Mouse (Mus musculus) embryonic facial prominence, embryonic 11.5 days (tissue): ENCODE measurements around the gene Mrps18b. TPM values are rescaled to one million over a fixed set of nuclear protein-coding genes. Genes with fewer than 3 reads are reported as not detected.

ENCODE experiments used
- ATAC-seq: fragments of 200-750 bp; cut with Nextera tagmentation; replicated peaks from 2 replicates; pipeline ENCODE4 v1.8.0; 2017; ENCODE audit warnings: low read depth; ENCODE audit not compliant: insufficient number of reproducible peaks, low FRiP score, low TSS enrichment
- DNase-seq: peaks from one replicate; pipeline ENCODE4 v3.0.0-alpha.2; 2015; ENCODE audit warnings: low spot score
- H3K27ac ChIP-seq: fragments of 300-500 bp; sonication (generic); replicated peaks from 2 replicates; pipeline ENCODE4 v1.5.1; 2014; ENCODE audit warnings: mild to moderate bottlenecking, low read depth, low read length, control low read depth
- H3K27me3 ChIP-seq: fragments of 300-500 bp; sonication (generic); 2 replicates; pipeline ENCODE4 v1.6.1; 2014; ENCODE audit warnings: mild to moderate bottlenecking, low read length, moderate library complexity, mixed read lengths; ENCODE audit not compliant: control insufficient read depth, insufficient read depth
- H3K36me3 ChIP-seq: fragments of 300-500 bp; sonication (generic); replicated peaks from 2 replicates; pipeline ENCODE4 v1.6.1; 2014; ENCODE audit warnings: low read depth, mild to moderate bottlenecking, low read length, moderate library complexity, mixed read lengths; ENCODE audit not compliant: control insufficient read depth, insufficient read depth
- H3K4me1 ChIP-seq: fragments of 300-500 bp; sonication (generic); 2 replicates; pipeline ENCODE4 v1.6.1; 2014; ENCODE audit warnings: low read length, mixed read lengths; ENCODE audit not compliant: control insufficient read depth, insufficient read depth
- H3K4me2 ChIP-seq: fragments of 300-500 bp; sonication (generic); 2 replicates; pipeline ENCODE4 v1.6.1; 2014; ENCODE audit warnings: low read depth, mild to moderate bottlenecking, control low read depth, low read length, moderate library complexity
- H3K4me3 ChIP-seq: fragments of 300-500 bp; sonication (generic); 2 replicates; pipeline ENCODE4 v1.5.1; 2014; ENCODE audit warnings: low read depth, low read length, control low read depth
- H3K9ac ChIP-seq: fragments of 300-500 bp; sonication (generic); replicated peaks from 2 replicates; pipeline ENCODE4 v1.6.1; 2014; ENCODE audit warnings: mild to moderate bottlenecking, control low read depth, low read length
- H3K9me3 ChIP-seq: fragments of 300-500 bp; sonication (generic); replicated peaks from 2 replicates; pipeline ENCODE4 v1.6.1; 2016; ENCODE audit warnings: mild to moderate bottlenecking, low read length, inconsistent platforms, mixed read lengths; ENCODE audit not compliant: control insufficient read depth
- WGBS: fragments of 180-500 bp; shearing (Covaris S2); extraction: QIAGEN DNeasy Blood & Tissue Kit; methylation state at CpG from one replicate; pipeline ENCODE4 v1.1.7; 2014; 5-methylcytosine and 5-hydroxymethylcytosine counted together
- polyA plus RNA-seq: library from polyadenylated mRNA; unstranded; fragments of >200 nt; fragmentation: Nextera tagmentation; extraction: Ambion mirVana; gene quantifications from 2 replicates; pipeline ENCODE4 v1.2.1, GENCODE M21; 2014

Mrps18b gene
- polyA plus RNA-seq, 1 experiment from 2014 or later, result 69.5 TPM

DNA sequence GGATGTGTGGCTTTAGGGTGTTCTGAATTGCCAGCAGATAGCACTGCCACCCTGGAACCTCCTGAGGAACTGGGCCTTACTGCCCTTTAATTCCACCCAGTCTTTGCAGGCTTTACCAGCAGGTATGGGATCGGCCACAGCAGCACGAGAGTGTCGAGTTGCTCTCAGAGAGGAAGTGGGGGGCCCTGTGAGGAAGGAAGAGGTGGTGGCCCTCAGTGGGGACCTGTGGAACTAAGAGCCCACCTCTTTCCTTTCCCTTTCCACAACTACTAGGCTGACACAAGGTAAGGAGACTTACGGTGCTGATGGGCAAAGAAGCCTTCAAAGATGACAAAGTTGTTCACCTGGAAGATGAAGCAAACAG is 12.2 kb downstream of the Mrps18b start:
- 77% methylated on average over 4 of the region's 4 CpGs for WGBS

DNA sequence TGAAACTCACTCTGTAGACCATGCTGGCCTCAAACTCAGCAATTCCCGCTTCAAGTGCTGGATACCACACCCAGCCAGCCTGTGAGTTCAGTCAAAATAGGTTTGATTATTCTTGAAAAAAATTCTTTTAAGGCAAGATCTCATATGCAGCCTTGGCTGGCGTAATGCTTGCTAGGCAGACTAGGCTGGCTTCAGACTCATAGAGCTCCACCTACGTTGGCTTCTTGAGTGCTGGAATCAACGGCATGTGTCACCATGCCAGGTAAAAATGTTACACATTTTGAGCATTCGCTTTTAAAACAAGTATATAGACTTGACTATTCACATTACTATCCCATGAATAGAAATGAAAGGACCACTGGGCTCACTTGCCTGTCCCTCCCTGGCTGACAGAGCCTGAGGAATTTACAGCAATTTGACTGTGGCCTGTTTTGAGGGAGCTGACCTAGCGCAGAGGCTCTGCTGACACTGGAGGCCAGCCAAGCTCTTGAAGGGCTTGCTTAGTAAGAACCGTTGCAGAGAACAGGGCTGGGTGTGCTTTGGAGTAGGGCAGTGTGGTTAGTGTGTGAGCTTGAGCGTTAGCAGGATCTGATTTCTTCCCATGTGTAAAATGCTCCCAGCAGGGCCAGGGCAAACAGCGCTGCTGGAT is 12.7 kb downstream of the Mrps18b start:
- WGBS, result 92% methylated on average over 9 of the region's 9 CpGs
- Histone ChIP-seq H3K9ac (no peak overlapping the region), H3K27ac (no peak overlapping the region), H3K36me3 (peaks cover 2% of the 10 kb centered on the region), H3K27me3 (no peaks in the 10 kb centered on the region), H3K4me1 (no peaks in the 10 kb centered on the region), H3K4me2 (no peak overlapping the region), H3K4me3 (no peak overlapping the region), H3K9me3 (no peaks in the 10 kb centered on the region)
- no peak for ATAC-seq
- DNase-seq, result no peak

More for the DNA sequence above, 12.2 kb downstream of the Mrps18b start:
- Histone ChIP-seq H3K36me3 (peaks cover 2% of the 10 kb centered on the region), H3K9ac (no peak overlapping the region), H3K4me2 (no peak overlapping the region), H3K27me3 (no peaks in the 10 kb centered on the region), H3K4me3 (no peak overlapping the region), H3K27ac (no peak overlapping the region), H3K9me3 (no peaks in the 10 kb centered on the region), H3K4me1 (no peaks in the 10 kb centered on the region; the same call in 1 of the 2 replicates)
- ATAC-seq (no peak), DNase-seq (no peak)

DNA sequence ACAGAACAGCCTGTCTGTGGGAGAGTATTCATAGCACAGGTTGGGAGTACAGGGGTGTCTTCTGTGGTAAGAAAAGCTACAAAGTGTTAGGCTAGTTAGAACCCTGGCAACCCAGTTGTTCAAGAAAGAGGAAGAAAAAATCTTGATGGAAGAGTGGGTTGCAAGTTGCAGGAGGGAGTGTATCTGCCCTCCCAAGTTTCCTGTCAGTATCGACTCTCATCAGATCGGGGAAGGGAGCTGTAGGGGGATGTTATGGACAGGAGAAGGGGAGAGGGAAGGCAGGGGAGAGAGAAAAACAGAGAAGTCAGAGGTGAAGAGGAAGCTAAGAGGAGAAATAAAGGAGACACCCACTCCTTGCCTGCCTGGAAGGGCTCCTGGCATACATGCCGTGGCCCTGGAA is 15.6 kb downstream of the Mrps18b start:
- peaks cover 2% of the 10 kb centered on the region for H3K36me3 ChIP-seq
- WGBS, result 84% methylated on average over 3 of the region's 3 CpGs
- no peak for DNase-seq

DNA sequence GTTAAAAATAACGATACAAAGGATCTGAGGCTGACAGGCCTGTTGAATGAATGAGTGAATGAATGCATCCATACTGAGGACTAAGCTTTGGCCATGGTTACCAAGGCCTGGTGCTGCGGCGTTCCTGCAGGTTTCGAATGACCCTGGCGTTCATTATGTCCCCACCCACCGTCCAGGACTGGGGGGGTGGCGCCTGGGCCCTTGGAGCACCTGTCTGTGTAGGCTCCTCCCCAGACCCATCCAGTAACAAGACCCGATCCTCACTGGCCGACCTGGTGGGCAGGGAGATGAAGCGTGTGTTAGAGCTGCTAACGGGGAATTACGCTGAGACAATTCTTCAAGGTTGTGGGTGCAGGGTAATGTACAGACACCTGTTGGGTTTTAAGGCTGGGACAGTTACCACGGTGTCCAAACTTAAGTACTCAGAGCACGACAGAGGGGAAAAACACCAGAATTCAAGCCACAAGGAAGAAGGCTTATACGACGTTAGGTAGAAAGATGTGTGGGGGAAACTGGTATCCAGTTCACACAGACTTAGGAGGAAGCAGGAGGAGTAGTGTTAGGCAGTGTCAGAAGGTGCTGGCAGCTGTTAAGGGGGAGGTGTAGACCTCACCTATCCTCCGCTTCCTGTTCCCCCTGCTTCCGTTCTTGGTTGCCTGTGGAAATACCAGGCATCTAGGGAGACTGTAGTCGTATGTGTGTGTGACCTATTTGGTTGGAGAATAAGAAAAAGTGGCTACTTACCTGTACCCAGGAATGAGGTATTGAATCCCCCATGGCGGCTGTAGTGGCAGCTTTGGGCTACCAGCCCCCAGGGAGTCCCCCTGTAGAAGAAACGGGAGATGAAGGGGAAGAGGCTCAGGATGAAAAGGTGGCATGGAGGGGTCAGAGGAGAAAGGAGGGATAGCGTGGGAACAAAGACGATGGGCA is 18.3 kb downstream of the Mrps18b start:
- peak overlapping the region; percentile 20 for H3K4me2 ChIP-seq
- H3K4me3 ChIP-seq, result no peak overlapping the region
- no peaks in the 10 kb centered on the region for H3K27me3 ChIP-seq
- DNase-seq, result no peak
- peak overlapping the region; percentile 39; the same call in 1 of the 2 replicates for H3K9ac ChIP-seq
- peak; percentile 21; the same call in 1 of the 2 replicates for ATAC-seq
- 44% methylated on average over 23 of the region's 23 CpGs for WGBS
- no peaks in the 10 kb centered on the region for H3K9me3 ChIP-seq
- no peaks in the 10 kb centered on the region; the same call in 1 of the 2 replicates for H3K4me1 ChIP-seq
- H3K27ac ChIP-seq, result no peak overlapping the region
- H3K36me3 ChIP-seq, result peaks cover 4% of the 10 kb centered on the region

More for the DNA sequence above, 15.6 kb downstream of the Mrps18b start:
- Histone ChIP-seq H3K4me2 (no peak overlapping the region), H3K9ac (no peak overlapping the region), H3K4me3 (no peak overlapping the region), H3K27ac (no peak overlapping the region), H3K9me3 (no peaks in the 10 kb centered on the region), H3K4me1 (no peaks in the 10 kb centered on the region; the same call in 1 of the 2 replicates), H3K27me3 (no peaks in the 10 kb centered on the region)
- no peak for ATAC-seq

DNA sequence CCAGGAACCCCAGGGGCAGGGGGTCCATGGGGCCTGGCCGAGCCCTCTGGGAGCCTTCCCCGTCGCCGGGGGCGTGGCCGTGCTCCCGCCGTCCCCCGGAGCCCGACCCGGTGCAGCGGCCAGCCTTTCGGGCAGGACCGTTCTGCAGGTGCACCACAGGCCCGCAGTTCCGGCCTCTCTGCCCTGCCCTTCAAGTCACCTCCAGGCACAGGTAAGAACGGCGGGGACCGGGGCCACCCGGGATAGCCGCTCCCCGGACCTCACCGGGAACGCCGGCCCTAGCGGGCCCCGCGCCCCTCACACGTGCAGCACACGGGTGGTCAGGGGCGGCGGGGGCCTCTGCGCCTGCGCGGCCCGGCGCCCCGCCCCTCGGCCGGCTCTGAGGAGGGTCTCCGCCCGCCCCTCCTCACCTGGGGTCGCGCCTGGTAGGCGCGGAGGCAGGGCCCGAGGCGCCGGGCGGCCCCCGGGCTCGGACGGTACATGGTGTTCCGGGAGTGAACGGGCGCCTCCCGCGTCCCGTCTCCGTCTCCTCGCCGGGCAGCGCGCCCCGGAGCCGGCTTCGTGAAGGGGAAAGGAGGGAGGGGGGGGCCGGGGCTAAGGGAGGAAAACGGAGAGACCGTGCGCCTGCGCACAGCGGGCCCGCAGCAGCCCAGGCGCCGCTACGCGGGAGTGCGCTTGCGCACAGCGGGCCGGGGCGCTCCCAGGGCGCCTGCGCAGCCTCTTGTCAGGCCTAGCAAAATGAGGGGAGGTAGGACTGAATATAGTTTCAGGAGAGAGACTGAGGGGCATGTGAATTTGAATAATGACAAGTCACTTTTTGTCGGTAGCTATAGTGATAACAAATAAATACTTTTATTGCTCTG is 19.2 kb downstream of the Mrps18b start, which contains the start of gene 2310061I04Rik:
TSS of gene 2310061I04Rik (minus strand) at position 651 of the 863 bp plus-strand sequence.
- Histone ChIP-seq H3K9ac (peak within 1 kb of the TSS; percentile 74), H3K27me3 (no peaks in the 10 kb centered on the region), H3K4me3 (peak within 1 kb of the TSS; percentile 70), H3K36me3 (peaks cover 7% of the 10 kb centered on the region), H3K4me1 (no peaks in the 10 kb centered on the region; the same call in 1 of the 2 replicates), H3K4me2 (peak within 1 kb of the TSS; percentile 94), H3K9me3 (no peaks in the 10 kb centered on the region), H3K27ac (peak within 1 kb of the TSS; percentile 61; the same call in 1 of the 2 replicates)
- under 1% methylated on average over 76 of the region's 86 CpGs for WGBS
- ATAC-seq (peak; percentile 91), DNase-seq (peak; percentile 94)

DNA sequence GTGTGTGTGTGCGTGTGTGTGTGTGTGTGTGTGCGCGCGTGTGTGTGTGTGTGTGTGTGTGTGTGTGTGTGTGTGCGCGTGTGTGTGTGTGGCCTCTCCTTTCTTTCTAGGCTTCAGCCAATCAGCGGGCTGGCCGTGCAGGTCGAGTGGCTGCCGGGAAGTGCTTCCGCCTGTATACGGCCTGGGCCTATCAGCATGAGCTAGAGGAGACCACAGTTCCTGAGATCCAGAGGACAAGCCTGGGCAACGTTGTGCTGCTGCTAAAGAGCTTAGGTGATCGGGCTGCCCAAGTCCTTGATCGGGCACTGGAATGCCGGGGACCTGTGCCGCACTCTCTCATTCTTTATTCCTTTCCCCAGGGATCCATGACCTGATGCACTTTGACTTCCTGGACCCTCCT is 28.5 kb downstream of the Mrps18b start:
- Histone ChIP-seq H3K4me1 (no peaks in the 10 kb centered on the region), H3K36me3 (peaks cover 19% of the 10 kb centered on the region), H3K4me3 (no peak overlapping the region), H3K27ac (no peak overlapping the region), H3K9ac (no peak overlapping the region), H3K27me3 (no peaks in the 10 kb centered on the region), H3K4me2 (no peak overlapping the region), H3K9me3 (no peaks in the 10 kb centered on the region)
- 87% methylated on average over 13 of the region's 17 CpGs for WGBS
- no peak for DNase-seq
- ATAC-seq, result no peak

GRCm38 (mm10) chr17:35883777-35884176 is 32.4 kb downstream of the Mrps18b start:
- no peak overlapping the region for H3K9ac ChIP-seq
- DNase-seq, result no peak
- no peak for ATAC-seq
- no peaks in the 10 kb centered on the region for H3K9me3 ChIP-seq
- no peak overlapping the region for H3K4me3 ChIP-seq
- H3K27me3 ChIP-seq, result no peaks in the 10 kb centered on the region
- H3K4me2 ChIP-seq, result no peak overlapping the region
- 90% methylated on average over 14 of the region's 14 CpGs for WGBS
- H3K36me3 ChIP-seq, result peaks cover 9% of the 10 kb centered on the region
- no peaks in the 10 kb centered on the region for H3K4me1 ChIP-seq
- H3K27ac ChIP-seq, result no peak overlapping the region
